Comparison of ENCODE assay signal across 8 mouse cellular contexts in genomic region chr16:42268843-42269586, GRCm38 (mm10).
DNase-seq lines count a peak whose midpoint lies in the region; ATAC-seq and TF ChIP-seq lines count a peak whose summit lies in the region.
"Had no signal": no experiment of that assay in that cellular context is flagged by ENCODE, and none has a peak within 500 bp of the region (broad histone marks: within the 10 kb centered on the region; RNA-seq: fewer than 3 reads in every experiment).

No protein-coding gene starts in this region.

- no peaks in the 10 kb centered on the region for H3K27me3 ChIP-seq in forebrain, postnatal 0 days (ENCODE audit: insufficient read depth, low read length)
- H3K27me3 ChIP-seq: limb, embryonic 15.5 days had no signal

- TF ChIP-seq CTCF in forebrain, postnatal 0 days (IDR thresholded peaks at IDR 0.05; ENCODE audit: low read depth), result no peak
- TF ChIP-seq CTCF in layer of hippocampus, adult 2 months (conservative IDR thresholded peaks at IDR 0.05), result no peak

- peak; percentile 98 for ATAC-seq in forebrain, postnatal 0 days

- 10% methylated on average over 2 of the region's 2 CpGs for WGBS in forebrain, postnatal 0 days

- H3K4me2 ChIP-seq in forebrain, postnatal 0 days (ENCODE audit: low read depth), result peak overlapping the region; percentile 9
- H3K4me2 ChIP-seq: limb, embryonic 15.5 days had no signal

- H3K27ac ChIP-seq in forebrain, postnatal 0 days (ENCODE audit: low read depth, low read length), result peak overlapping the region; percentile 82
- 0 out of 2 replicates have a peak overlapping the region, but pooled peaks have one; percentile 28 for H3K27ac ChIP-seq in layer of hippocampus, adult 2 months
- H3K27ac ChIP-seq: limb, embryonic 15.5 days had no signal

- no peak overlapping the region for H3K9ac ChIP-seq in forebrain, postnatal 0 days
- H3K9ac ChIP-seq: limb, embryonic 15.5 days had no signal

- peaks cover 16% of the 10 kb centered on the region for H3K4me1 ChIP-seq in forebrain, postnatal 0 days (ENCODE audit: insufficient read depth)
- H3K4me1 ChIP-seq: limb, embryonic 15.5 days had no signal

- no peak overlapping the region for H3K4me3 ChIP-seq in forebrain, postnatal 0 days (ENCODE audit: low read depth, low read length)
- no peak overlapping the region for H3K4me3 ChIP-seq in layer of hippocampus, adult 2 months
- H3K4me3 ChIP-seq: limb, embryonic 15.5 days had no signal

- 0 out of 2 replicates have a peak, but pooled peaks cover 2% of the 10 kb centered on the region for H3K36me3 ChIP-seq in forebrain, postnatal 0 days (ENCODE audit: insufficient read depth)
- H3K36me3 ChIP-seq: limb, embryonic 15.5 days had no signal

- peak; percentile 83 for DNase-seq in embryo, embryonic 10 days (ENCODE audit: low spot score)
- DNase-seq in forebrain, postnatal 0 days, result peak; percentile 95
- peak; percentile 82 to 86 for DNase-seq in layer of hippocampus, adult 2 months (ENCODE audit: low spot score in 2 of 2)
- peak; percentile 20 for DNase-seq in lung, postnatal 25 days (ENCODE audit: low spot score)
- peak; percentile 51 for DNase-seq in right cerebral cortex, postnatal 25 days
- no peak for DNase-seq in adrenal gland, postnatal 25 days
- DNase-seq in ovary, postnatal 36 days (ENCODE audit: low spot score), result no peak

- no peaks in the 10 kb centered on the region for H3K9me3 ChIP-seq in forebrain, postnatal 0 days (ENCODE audit: low read length)
- H3K9me3 ChIP-seq: limb, embryonic 15.5 days had no signal

Comparison
In these comparisons a context has a peak if more than half of its experiments do, and no peak if none do; other contexts are left out.
1. DNase-seq: peak in embryo, embryonic 10 days (single experiment), forebrain, postnatal 0 days (single experiment), layer of hippocampus, adult 2 months (2 of 2), lung, postnatal 25 days (single experiment) and right cerebral cortex, postnatal 25 days (single experiment); none in adrenal gland, postnatal 25 days (single experiment) and ovary, postnatal 36 days (single experiment).